ENCODE assay signal across 26 mouse cellular contexts in the genomic region with DNA sequence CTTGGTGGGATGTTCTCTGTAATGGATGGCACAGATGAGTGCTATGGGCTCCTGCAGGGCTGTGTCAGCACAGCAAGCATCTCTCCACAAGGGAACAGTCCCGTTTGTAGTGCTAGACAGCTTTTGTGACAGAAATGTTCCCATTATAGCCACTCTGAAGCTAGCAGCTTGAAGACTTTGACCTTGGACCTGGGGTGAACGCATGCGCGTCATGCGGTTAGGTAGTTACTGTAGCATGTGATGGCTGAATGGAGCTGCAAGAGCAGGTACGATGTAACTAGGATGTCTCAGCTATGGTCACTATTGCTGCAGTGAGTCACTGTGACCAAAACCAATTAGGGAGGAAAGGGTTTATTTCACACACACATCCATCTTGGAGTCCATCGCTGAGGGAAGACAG. TPM values are rescaled to one million over a fixed set of nuclear protein-coding genes. Genes with fewer than 3 reads are reported as not detected.
DNase-seq lines count a peak whose midpoint lies in the region; ATAC-seq lines count a peak whose summit lies in the region.
"Had no signal": no experiment of that assay in that cellular context is flagged by ENCODE, and none has a peak within 500 bp of the region (broad histone marks: within the 10 kb centered on the region; RNA-seq: fewer than 3 reads in every experiment).

No protein-coding gene starts in this region.

- no peak overlapping the region for H3K9ac ChIP-seq in midbrain, embryonic 11.5 days (ENCODE audit: low read length)
- no peak overlapping the region for H3K9ac ChIP-seq in midbrain, embryonic 15.5 days
- H3K9ac ChIP-seq: embryonic facial prominence, embryonic 12.5 days; embryonic facial prominence, embryonic 15.5 days; forebrain, postnatal 0 days; heart, embryonic 13.5 days; hindbrain, embryonic 14.5 days had no signal

- H3K4me1 ChIP-seq in midbrain, embryonic 11.5 days (ENCODE audit: control insufficient read depth, insufficient read depth, low read length): no peaks in the 10 kb centered on the region
- no peaks in the 10 kb centered on the region for H3K4me1 ChIP-seq in midbrain, embryonic 15.5 days
- H3K4me1 ChIP-seq: embryonic facial prominence, embryonic 12.5 days; embryonic facial prominence, embryonic 15.5 days; heart, embryonic 10.5 days; heart, embryonic 13.5 days had no signal

- no peak for ATAC-seq in midbrain, embryonic 11.5 days (ENCODE audit: low FRiP score)
- ATAC-seq in midbrain, embryonic 15.5 days (replicated peaks): no peak
- ATAC-seq: activated CD4-positive, CD25-positive, alpha-beta regulatory T cell, adult 4 months; forebrain, embryonic 14.5 days; forebrain, postnatal 0 days had no signal

- H3K36me3 ChIP-seq in midbrain, embryonic 11.5 days (ENCODE audit: control insufficient read depth, insufficient read depth, low read length): peaks cover 18% of the 10 kb centered on the region
- H3K36me3 ChIP-seq in midbrain, embryonic 15.5 days (replicated peaks): peaks cover 69% of the 10 kb centered on the region

- H3K4me2 ChIP-seq in midbrain, embryonic 11.5 days: no peak overlapping the region
- H3K4me2 ChIP-seq in midbrain, embryonic 15.5 days: no peak overlapping the region
- H3K4me2 ChIP-seq: embryonic facial prominence, embryonic 12.5 days; embryonic facial prominence, embryonic 15.5 days; heart, embryonic 13.5 days; hindbrain, embryonic 14.5 days had no signal

- H3K4me3 ChIP-seq in midbrain, embryonic 11.5 days (ENCODE audit: low read depth, low read length): no peak overlapping the region
- no peak overlapping the region for H3K4me3 ChIP-seq in midbrain, embryonic 15.5 days
- H3K4me3 ChIP-seq: embryonic facial prominence, embryonic 12.5 days; embryonic facial prominence, embryonic 15.5 days; gastrocnemius, adult 2 months; heart, embryonic 10.5 days; heart, embryonic 13.5 days had no signal

- no peak overlapping the region for H3K27ac ChIP-seq in midbrain, embryonic 11.5 days (ENCODE audit: low read depth, low read length)
- no peak overlapping the region for H3K27ac ChIP-seq in midbrain, embryonic 15.5 days
- H3K27ac ChIP-seq: embryonic facial prominence, embryonic 12.5 days; embryonic facial prominence, embryonic 15.5 days; gastrocnemius, adult 2 months; heart, embryonic 10.5 days; heart, embryonic 13.5 days; hindbrain, embryonic 14.5 days had no signal

- 95% methylated on average over 7 of the region's 7 CpGs for WGBS in midbrain, embryonic 11.5 days
- 91% methylated on average over 7 of the region's 7 CpGs for WGBS in midbrain, embryonic 15.5 days

- H3K9me3 ChIP-seq in midbrain, embryonic 11.5 days (ENCODE audit: control insufficient read depth, low read length): no peaks in the 10 kb centered on the region
- no peaks in the 10 kb centered on the region for H3K9me3 ChIP-seq in midbrain, embryonic 15.5 days
- H3K9me3 ChIP-seq: embryonic facial prominence, embryonic 12.5 days; embryonic facial prominence, embryonic 15.5 days; heart, embryonic 10.5 days; heart, embryonic 13.5 days had no signal

- DNase-seq in kidney, adult 11 months: peak; percentile 62
- DNase-seq in kidney, postnatal 10 days: no peak
- peak; percentile 46 to 63 for DNase-seq in kidney, adult 8-10 months
- no peak for DNase-seq in kidney, postnatal 4 days
- DNase-seq in midbrain, embryonic 11.5 days (ENCODE audit: low spot score, missing footprints): peak; percentile 35
- DNase-seq in testis, postnatal 14 days (ENCODE audit: low spot score): no peak
- no peak for DNase-seq in gastrocnemius, postnatal 10 days
- DNase-seq: adrenal gland, adult 8-10 months; adrenal gland, postnatal 25 days; cerebellum, adult 18-20 months; cerebellum, adult 9-10 months; cerebellum, postnatal 14 days; forebrain, postnatal 0 days; gastrocnemius, adult 2 months; gastrocnemius, postnatal 25 days; heart, adult 18-20 months; heart, postnatal 14 days; heart, postnatal 4 days had no signal

- H3K27me3 ChIP-seq in midbrain, embryonic 11.5 days (ENCODE audit: control insufficient read depth, insufficient read depth, low read length): no peaks in the 10 kb centered on the region
- H3K27me3 ChIP-seq in midbrain, embryonic 15.5 days (replicated peaks): no peaks in the 10 kb centered on the region
- H3K27me3 ChIP-seq: embryonic facial prominence, embryonic 12.5 days; embryonic facial prominence, embryonic 15.5 days; heart, embryonic 13.5 days had no signal

RNA-seq across cellular contexts. Expression of a gene that starts 13.0 kb away (rescaled TPM):
- polyA plus RNA-seq in midbrain, embryonic 11.5 days (2014; fragmentation: Nextera tagmentation; extraction: Ambion mirVana): 49.9 and 53.8 TPM in 2 replicates
- polyA plus RNA-seq in midbrain, embryonic 15.5 days (2015; fragmentation: Nextera tagmentation; extraction: Ambion mirVana): 53.4 and 54.7 TPM in 2 replicates
- 10 to 100 TPM; 34.9 to 36.9 TPM for total RNA-seq in gastrocnemius, postnatal 10 days (2021)

RNA-seq across cellular contexts. Expression of a gene that starts 48.8 kb away (rescaled TPM):
- 33.1 and 34.8 TPM in 2 replicates for polyA plus RNA-seq in midbrain, embryonic 11.5 days (2014; fragmentation: Nextera tagmentation; extraction: Ambion mirVana)
- 92.5 and 94.2 TPM in 2 replicates for polyA plus RNA-seq in midbrain, embryonic 15.5 days (2015; fragmentation: Nextera tagmentation; extraction: Ambion mirVana)
- 10 to 100 TPM; 59.8 to 60.8 TPM for total RNA-seq in gastrocnemius, postnatal 10 days (2021)

Comparison
In these comparisons a context has a peak if more than half of its experiments do, and no peak if none do; other contexts are left out.
1. DNase-seq: peak in kidney, adult 11 months (single experiment), kidney, adult 8-10 months (2 of 2) and midbrain, embryonic 11.5 days (single experiment); none in kidney, postnatal 10 days (single experiment), kidney, postnatal 4 days (0 of 2), testis, postnatal 14 days (single experiment) and gastrocnemius, postnatal 10 days (single experiment).